Mouse (Mus musculus) stomach, embryonic 14.5 days (tissue): ENCODE results near the gene Tkt. TPM values are rescaled to one million over a fixed set of nuclear protein-coding genes. Genes with fewer than 3 reads are reported as not detected.
"Not testable (repeated sequence)": the region's sequence is repeated elsewhere in the genome, so short reads cannot be mapped to it uniquely, and the experiment has no call there.

Experiments
- ATAC-seq: fragments of 200-750 bp; cut with Nextera tagmentation; 2 replicates; pipeline ENCODE4 v1.8.0; 2017; ENCODE audit warnings: low read depth, moderate TSS enrichment; ENCODE audit not compliant: insufficient number of reproducible peaks, insufficient read depth, low FRiP score
- H3K27ac ChIP-seq: fragments of 300-500 bp; sonication (generic); 2 replicates; pipeline ENCODE4 v1.5.1; 2014; ENCODE audit warnings: mild to moderate bottlenecking, low read length, moderate library complexity, mixed read lengths
- H3K27me3 ChIP-seq: fragments of 300-500 bp; sonication (generic); 2 replicates; pipeline ENCODE4 v1.6.1; 2014; ENCODE audit warnings: low read length, control low read depth, mixed read lengths; ENCODE audit not compliant: control insufficient read depth, insufficient read depth
- H3K36me3 ChIP-seq: fragments of 300-500 bp; sonication (generic); 2 replicates; pipeline ENCODE4 v1.6.1; 2014; ENCODE audit warnings: mild to moderate bottlenecking, control low read depth, low read length, moderate library complexity, mixed read lengths; ENCODE audit not compliant: control insufficient read depth, insufficient read depth
- H3K4me1 ChIP-seq: fragments of 300-500 bp; sonication (generic); 2 replicates; pipeline ENCODE4 v1.6.1; 2014; ENCODE audit warnings: low read length, control low read depth, mixed read lengths; ENCODE audit not compliant: control insufficient read depth, insufficient read depth
- H3K4me2 ChIP-seq: fragments of 300-500 bp; sonication (generic); replicated peaks from 2 replicates; pipeline ENCODE4 v1.6.1; 2014; ENCODE audit warnings: low read depth, low read length, control low read depth
- H3K4me3 ChIP-seq: fragments of 300-500 bp; sonication (generic); 2 replicates; pipeline ENCODE4 v1.5.1; 2014; ENCODE audit warnings: low read depth, low read length, control low read depth
- H3K9ac ChIP-seq: fragments of 300-500 bp; sonication (generic); replicated peaks from 2 replicates; pipeline ENCODE4 v1.6.1; 2014; ENCODE audit warnings: low read depth, mild to moderate bottlenecking, control low read depth, low read length, moderate library complexity, mixed read lengths
- H3K9me3 ChIP-seq: fragments of 300-500 bp; sonication (generic); 2 replicates; pipeline ENCODE4 v1.6.1; 2016; ENCODE audit warnings: low read depth, low read length, control low read depth; ENCODE audit not compliant: control insufficient read depth
- WGBS: fragments of 180-500 bp; shearing (Covaris S2); extraction: QIAGEN DNeasy Blood & Tissue Kit; methylation state at CpG from one replicate; pipeline ENCODE4 v1.1.7; 2014; 5-methylcytosine and 5-hydroxymethylcytosine counted together
- polyA plus RNA-seq: library from polyadenylated mRNA; unstranded; fragments of >200 nt; fragmentation: Nextera tagmentation; extraction: Ambion mirVana; gene quantifications from 2 replicates; pipeline ENCODE4 v1.2.1, GENCODE M21; 2014

The Tkt gene
- polyA plus RNA-seq, 1 experiment from 2014 or later = 85.9 TPM

DNA sequence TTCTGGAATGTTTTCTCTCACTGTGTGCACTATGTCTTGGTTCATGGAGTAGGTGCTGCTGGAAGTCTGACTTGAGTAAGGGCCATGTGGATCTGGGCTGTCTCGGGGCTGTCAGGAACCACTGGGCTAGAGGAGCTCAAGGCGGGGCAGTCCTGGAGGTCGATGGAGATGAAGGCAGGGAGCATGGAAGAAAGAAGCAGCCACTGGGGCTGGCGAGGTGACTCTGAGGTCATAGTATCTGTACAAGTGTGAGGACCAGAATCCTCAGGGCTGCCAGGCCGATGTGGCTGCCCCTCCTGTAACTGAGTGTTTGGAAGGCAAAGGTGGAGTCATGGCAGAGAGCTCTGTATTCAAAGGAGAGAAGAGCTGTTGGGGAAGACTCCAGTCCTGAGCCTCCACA lies 19.2 kb upstream of the Tkt start:
- no peaks in the 10 kb centered on the region for H3K27me3 ChIP-seq
- H3K27ac ChIP-seq = no peak overlapping the region
- no peaks in the 10 kb centered on the region for H3K4me1 ChIP-seq
- H3K36me3 ChIP-seq = peaks cover 34% of the 10 kb centered on the region
- H3K9ac ChIP-seq = no peak overlapping the region
- no peak overlapping the region for H3K4me3 ChIP-seq
- no peak overlapping the region for H3K4me2 ChIP-seq
- no peak for ATAC-seq
- 83% methylated on average over 5 of the region's 5 CpGs for WGBS
- no peaks in the 10 kb centered on the region for H3K9me3 ChIP-seq

DNA sequence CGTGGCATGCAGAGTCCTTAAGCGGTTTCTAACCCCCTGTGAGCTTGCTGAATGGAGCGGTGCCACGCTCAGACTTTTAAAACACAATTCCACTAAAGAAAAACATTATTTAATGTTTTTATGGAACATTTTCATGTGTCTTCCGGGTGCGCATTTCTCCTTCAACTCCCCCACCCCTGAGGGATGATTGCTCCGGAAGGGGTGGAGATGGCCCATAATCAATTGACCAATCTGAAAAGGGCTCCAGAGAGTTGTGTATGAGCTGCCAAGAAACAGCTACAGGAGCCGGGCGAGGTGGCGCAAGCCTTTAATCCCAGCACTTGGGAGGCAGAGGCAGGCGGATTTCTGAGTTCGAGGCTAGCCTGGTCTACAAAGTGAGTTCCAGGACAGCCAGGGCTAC lies 18.7 kb upstream of the Tkt start:
- no peak for ATAC-seq
- 95% methylated on average over 12 of the region's 12 CpGs for WGBS

GRCm38 (mm10) chr14:30530726-30531269 lies 17.4 kb upstream of the Tkt start:
- Histone ChIP-seq H3K4me1 (no peaks in the 10 kb centered on the region), H3K27me3 (no peaks in the 10 kb centered on the region), H3K9me3 (no peaks in the 10 kb centered on the region), H3K9ac (no peak overlapping the region), H3K4me3 (no peak overlapping the region), H3K36me3 (peaks cover 21% of the 10 kb centered on the region), H3K27ac (no peak overlapping the region), H3K4me2 (no peak overlapping the region)
- WGBS = 58% methylated on average over 8 of the region's 8 CpGs
- ATAC-seq = no peak

More for the DNA sequence above, 18.7 kb upstream of the Tkt start:
- Histone ChIP-seq H3K4me3 (no peak overlapping the region), H3K9me3 (no peaks in the 10 kb centered on the region), H3K9ac (no peak overlapping the region), H3K27me3 (no peaks in the 10 kb centered on the region), H3K36me3 (peaks cover 33% of the 10 kb centered on the region), H3K4me2 (no peak overlapping the region), H3K27ac (no peak overlapping the region), H3K4me1 (no peaks in the 10 kb centered on the region)

- Histone ChIP-seq H3K4me1 (no peaks in the 10 kb centered on the region), H3K4me2 (no peak overlapping the region), H3K27me3 (no peaks in the 10 kb centered on the region), H3K4me3 (no peak overlapping the region), H3K9me3 (no peaks in the 10 kb centered on the region), H3K9ac (no peak overlapping the region), H3K36me3 (peaks cover 15% of the 10 kb centered on the region), H3K27ac (no peak overlapping the region)
- WGBS = 86% methylated on average over 5 of the region's 5 CpGs
- no peak for ATAC-seq
Measured at GRCm38 (mm10) chr14:30531431-30531830, 16.7 kb upstream of the Tkt start.

DNA sequence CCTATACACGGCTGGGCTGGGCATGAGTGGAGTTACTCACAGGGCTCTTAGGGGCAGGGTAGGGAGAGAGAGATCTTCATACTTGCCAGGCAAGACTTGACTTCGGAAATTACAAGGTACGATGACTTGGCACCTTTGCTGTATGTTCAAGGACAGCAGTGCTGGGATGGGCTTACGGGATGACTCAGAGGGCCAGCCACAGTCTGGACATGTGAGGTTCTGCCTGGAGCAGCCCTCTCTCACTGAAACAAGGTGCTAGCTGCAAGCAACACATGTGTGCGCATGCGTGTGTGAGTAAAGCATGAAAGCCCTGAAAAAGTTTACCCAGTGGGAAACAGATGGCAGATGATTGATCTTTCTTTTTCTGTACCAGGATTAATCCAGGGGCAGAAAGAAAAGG lies 16.3 kb upstream of the Tkt start:
- WGBS = 93% methylated on average over 6 of the region's 6 CpGs
- H3K36me3 ChIP-seq = peaks cover 14% of the 10 kb centered on the region
- no peak overlapping the region for H3K9ac ChIP-seq
- H3K4me2 ChIP-seq = no peak overlapping the region
- H3K27me3 ChIP-seq = no peaks in the 10 kb centered on the region
- no peaks in the 10 kb centered on the region for H3K9me3 ChIP-seq
- H3K4me3 ChIP-seq = no peak overlapping the region
- H3K27ac ChIP-seq = no peak overlapping the region
- ATAC-seq = no peak
- H3K4me1 ChIP-seq = no peaks in the 10 kb centered on the region

GRCm38 (mm10) chr14:30533780-30534450 lies 14.2 kb upstream of the Tkt start:
- Histone ChIP-seq H3K4me1 (no peaks in the 10 kb centered on the region), H3K36me3 (peaks cover 2% of the 10 kb centered on the region; the same call in 1 of the 2 replicates), H3K9me3 (no peaks in the 10 kb centered on the region), H3K27me3 (no peaks in the 10 kb centered on the region), H3K9ac (no peak overlapping the region), H3K27ac (no peak overlapping the region), H3K4me2 (no peak overlapping the region), H3K4me3 (no peak overlapping the region)
- no peak for ATAC-seq
- 77% methylated on average over 6 of the region's 6 CpGs for WGBS

- Histone ChIP-seq H3K4me2 (no peak overlapping the region), H3K27me3 (no peaks in the 10 kb centered on the region), H3K9ac (no peak overlapping the region), H3K36me3 (no peaks in the 10 kb centered on the region), H3K27ac (no peak overlapping the region), H3K4me1 (no peaks in the 10 kb centered on the region), H3K4me3 (no peak overlapping the region), H3K9me3 (no peaks in the 10 kb centered on the region)
- 74% methylated on average over 10 of the region's 10 CpGs for WGBS
- no peak for ATAC-seq
Measured at GRCm38 (mm10) chr14:30541541-30541940, 6.6 kb upstream of the Tkt start.

- 86% methylated on average over 5 of the region's 5 CpGs for WGBS
- H3K9ac ChIP-seq, H3K4me1 ChIP-seq, ATAC-seq, H3K36me3 ChIP-seq, H3K27ac ChIP-seq, H3K9me3 ChIP-seq, H3K27me3 ChIP-seq, H3K4me3 ChIP-seq, H3K4me2 ChIP-seq: not testable (repeated sequence)
Measured at GRCm38 (mm10) chr14:30543331-30543730, 4.8 kb upstream of the Tkt start.
